Mouse (Mus musculus): ENCODE measurements around the gene Ap4e1.
A peak's percentile ranks its signal among the peaks of the same experiment; 100 is the strongest.
"Not testable (repeated sequence)": the region's sequence is repeated elsewhere in the genome, so short reads cannot be mapped to it uniquely, and the experiment has no call there.

Ap4e1 gene

DNA sequence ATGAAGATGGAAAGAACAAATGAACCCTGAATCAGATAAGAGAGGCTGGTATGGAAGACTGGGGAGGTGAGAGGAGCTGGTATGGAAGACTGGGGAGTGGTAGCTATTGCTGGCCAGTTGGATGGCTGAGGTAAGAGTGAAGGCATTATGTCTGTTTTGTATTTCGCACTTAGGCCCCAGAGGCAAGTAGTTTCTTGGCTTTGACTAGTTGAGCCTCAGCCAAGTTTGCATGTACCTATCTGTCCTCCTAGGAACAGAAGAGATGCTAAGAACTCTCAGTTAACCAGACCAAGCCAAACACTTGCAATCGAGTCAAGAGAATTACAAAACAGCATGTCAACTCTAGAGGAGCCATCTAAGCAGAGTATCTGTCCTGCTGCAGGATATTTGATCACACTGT is 65.6 kb downstream of the Ap4e1 start:
- DNase-seq (ENCODE audit: low read depth, low spot score) = no peak

DNA sequence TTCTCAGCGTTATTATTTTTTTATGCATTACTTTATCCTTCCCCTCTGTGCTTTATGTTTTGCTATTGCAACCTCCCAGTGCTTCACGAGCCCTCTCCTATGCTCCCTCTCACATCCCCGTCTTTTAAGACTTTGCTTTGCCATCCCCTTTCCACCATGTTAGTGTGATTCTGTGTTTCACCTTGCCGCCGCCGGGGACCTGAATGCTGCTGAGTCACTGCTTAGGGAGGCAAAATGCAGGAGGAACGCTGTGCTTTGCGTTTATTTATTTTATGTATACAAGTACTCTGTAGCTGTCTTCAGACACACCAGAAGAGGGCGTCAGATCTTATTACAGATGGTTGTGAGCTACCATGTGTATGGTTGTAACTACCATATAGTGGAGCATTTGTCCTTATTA is 69.1 kb downstream of the Ap4e1 start:
- no peak for DNase-seq (ENCODE audit: low read depth, low spot score)

DNA sequence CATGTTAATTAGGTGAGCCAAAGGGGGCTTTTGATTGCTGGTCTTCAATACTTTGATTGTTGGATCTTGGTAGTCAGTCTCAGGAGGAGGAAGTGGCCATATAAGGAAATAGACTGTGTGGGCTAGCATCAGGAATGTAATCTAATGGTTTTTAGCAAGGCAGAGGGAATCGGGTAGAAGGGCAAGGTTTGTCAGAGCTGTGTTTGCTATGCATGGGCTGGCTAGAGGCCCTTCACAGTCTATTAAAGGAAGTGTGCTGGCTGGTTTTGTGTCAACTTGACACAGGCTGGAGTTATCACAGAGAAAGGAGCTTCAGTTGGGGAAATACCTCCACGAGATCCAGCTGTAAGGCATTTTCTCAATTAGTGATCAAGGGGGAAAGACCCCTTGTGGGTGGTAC is 70.5 kb downstream of the Ap4e1 start:
- peak; percentile 55 for DNase-seq (ENCODE audit: low read depth, low spot score)

DNA sequence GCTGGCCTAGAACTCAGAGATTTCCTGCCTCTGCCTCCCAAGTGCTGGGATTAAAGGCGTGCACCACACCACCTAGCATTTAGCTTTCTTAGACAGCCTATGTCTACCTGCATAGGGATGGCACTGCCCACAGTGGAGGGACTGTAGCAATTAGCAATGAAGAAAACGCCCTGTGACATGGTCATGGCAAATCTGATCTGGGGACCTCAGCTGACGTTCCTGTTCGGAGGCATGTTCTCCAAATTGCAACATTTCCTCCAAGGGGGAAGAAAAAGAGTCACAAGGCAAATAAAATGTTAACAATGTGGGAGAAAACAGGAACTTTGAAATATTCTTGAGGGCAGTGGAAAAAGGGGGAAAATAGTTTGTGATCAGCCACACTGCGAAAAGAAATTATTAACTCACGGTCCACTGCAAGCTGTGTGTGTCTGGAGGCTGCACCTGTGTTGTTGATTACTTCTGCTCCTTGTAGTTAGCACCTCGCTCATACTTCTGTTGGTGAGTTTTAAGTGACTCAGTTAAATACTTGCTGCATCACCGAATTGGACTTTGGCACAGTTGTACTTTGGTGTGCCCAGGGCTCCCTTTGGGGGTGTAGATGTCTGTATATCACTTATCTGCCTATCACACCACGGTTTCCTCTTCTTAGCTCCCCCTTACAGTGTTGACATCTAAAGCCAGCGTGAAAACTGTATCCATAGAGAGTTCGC is 71.5 kb downstream of the Ap4e1 start:
- DNase-seq (ENCODE audit: low read depth, low spot score) = no peak

DNA sequence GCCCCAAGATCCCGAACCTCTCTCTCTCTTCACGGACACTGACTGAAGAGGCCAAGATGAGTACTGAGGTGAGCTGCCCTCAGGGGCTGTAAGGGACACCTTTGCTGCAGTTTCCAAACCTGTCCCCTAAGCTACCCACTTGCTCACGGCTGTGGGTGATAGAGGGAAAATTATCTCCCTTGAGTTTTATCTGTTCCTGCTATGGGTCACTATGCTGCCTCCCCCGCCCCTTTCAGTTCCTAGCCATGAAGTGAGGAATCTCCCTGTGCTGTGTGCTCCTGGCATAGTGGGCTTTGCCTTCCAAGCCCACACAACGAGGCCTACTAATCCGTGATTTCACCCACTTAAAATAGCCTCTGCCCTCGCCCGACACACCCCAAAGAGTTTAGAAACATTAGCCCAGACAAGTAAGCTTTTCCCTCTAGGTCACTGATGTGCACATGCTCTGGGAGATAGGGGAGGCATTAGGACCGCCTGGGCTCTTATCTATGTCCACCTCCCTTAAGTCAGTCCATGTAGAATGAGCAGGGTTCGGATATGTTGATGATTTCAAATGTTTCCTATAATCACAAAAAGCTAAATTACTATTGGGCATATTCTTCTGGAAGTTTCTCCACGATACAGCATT is 72.2 kb downstream of the Ap4e1 start:
- DNase-seq (ENCODE audit: low read depth, low spot score) = no peak

DNA sequence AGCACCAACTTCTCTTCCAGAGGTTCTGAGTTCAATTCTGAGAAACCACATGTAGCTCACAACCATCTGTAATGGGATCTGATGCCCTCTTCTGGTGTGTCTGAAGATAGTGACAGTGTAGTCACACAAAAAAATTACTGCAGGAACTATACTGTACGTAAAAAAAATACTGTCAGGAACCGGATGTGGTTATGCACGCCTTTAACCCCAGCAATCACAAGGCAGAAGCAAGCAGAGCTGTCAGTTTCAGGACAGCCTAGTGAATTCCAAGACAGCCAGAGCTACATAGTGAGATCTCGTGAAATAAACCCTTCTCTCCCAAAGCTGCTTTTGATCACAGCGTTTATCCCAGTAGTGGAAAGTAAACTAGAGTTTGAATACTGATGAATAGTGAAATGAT is 77.7 kb downstream of the Ap4e1 start:
- no peak for DNase-seq (ENCODE audit: low read depth, low spot score)

DNA sequence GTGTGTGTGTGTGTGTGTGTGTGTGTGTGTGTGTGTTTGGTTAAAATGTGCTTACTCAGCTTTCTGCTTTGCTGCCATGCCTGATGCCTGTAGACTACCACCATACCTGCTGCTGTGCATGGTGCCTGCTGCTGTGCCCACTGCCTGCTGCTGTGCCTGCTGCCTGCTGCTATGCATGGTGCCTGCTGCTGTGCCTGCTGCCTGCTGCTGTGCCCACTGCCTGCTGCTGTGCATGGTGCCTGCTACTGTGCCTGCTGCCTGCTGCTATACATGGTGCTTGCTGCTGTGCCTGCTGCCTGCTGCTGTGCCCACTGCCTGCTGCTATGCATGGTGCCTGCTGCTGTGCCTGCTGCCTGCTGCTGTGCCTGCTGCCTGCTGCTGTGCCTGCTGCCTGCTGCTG is 81.6 kb downstream of the Ap4e1 start:
- not testable (repeated sequence) for DNase-seq (ENCODE audit: low read depth, low spot score)

DNA sequence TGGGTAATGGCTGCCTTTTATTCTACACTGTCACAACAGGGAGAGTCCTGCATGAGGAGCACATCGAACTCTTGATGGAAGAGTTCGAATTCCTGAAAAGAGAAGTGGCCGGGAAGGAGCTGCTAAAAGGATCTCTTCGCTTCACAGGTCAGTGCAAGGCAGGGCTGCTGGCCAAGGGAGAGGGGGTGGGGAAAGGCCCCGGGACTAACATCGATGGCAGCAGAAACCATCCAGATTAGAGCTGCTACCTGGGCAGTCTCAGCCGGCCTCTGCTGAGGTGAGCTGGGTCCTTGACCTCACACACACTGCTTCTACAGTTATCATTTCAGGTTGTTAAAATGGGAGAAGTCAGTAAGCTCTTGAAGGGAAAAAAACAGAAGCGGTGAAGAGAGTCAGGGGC is 83.5 kb downstream of the Ap4e1 start:
- DNase-seq (ENCODE audit: low read depth, low spot score) = no peak

DNA sequence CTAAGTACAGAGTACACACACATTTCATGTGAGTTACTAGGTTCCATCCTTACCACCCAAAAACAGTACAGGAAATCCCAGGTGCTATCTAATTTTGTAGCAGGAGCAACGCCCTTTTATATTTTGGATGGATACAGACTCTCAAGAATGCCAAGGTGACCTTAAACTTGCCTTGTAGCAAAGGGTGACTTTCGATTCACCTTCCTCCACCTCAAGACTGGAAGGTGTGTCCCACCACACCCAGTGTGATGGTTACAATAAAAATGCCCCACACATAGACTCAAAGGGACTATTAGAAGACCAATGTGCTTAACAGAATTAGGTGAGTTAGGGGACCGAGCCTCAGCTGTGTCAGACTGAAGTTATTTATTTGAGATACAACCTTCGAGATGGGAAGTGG is 100.5 kb downstream of the Ap4e1 start:
- no peak for DNase-seq (ENCODE audit: low read depth, low spot score)
